Mouse (Mus musculus) heart, embryonic 15.5 days (tissue): ENCODE data around the gene Gm44502. TPM values are rescaled to one million over a fixed set of nuclear protein-coding genes. Genes with fewer than 3 reads are reported as not detected.

Experiments used
- ATAC-seq: fragments of 200-750 bp; cut with Nextera tagmentation; replicated peaks from 2 replicates; pipeline ENCODE4 v1.8.0; 2017; ENCODE audit warnings: low read depth, moderate TSS enrichment; ENCODE audit not compliant: insufficient number of reproducible peaks, insufficient read depth, low FRiP score
- H3K27ac ChIP-seq: fragments of 300-500 bp; sonication (generic); 2 replicates; pipeline ENCODE4 v1.5.1; 2015; ENCODE audit warnings: mild to moderate bottlenecking, inconsistent platforms
- H3K27me3 ChIP-seq: fragments of 300-500 bp; sonication (generic); 2 replicates; pipeline ENCODE4 v1.6.1; 2015; ENCODE audit warnings: inconsistent platforms
- H3K36me3 ChIP-seq: fragments of 300-500 bp; sonication (generic); 2 replicates; pipeline ENCODE4 v1.6.1; 2015; ENCODE audit warnings: mild to moderate bottlenecking, inconsistent platforms
- H3K4me1 ChIP-seq: fragments of 300-500 bp; sonication (generic); replicated peaks from 2 replicates; pipeline ENCODE4 v1.6.1; 2015; ENCODE audit warnings: inconsistent platforms
- H3K4me2 ChIP-seq: fragments of 300-500 bp; sonication (generic); 2 replicates; pipeline ENCODE4 v1.6.1; 2015; ENCODE audit warnings: inconsistent platforms, mild to moderate bottlenecking, moderate library complexity
- H3K4me3 ChIP-seq: fragments of 300-500 bp; sonication (generic); 2 replicates; pipeline ENCODE4 v1.5.1; 2015; ENCODE audit warnings: mild to moderate bottlenecking, inconsistent platforms
- H3K9ac ChIP-seq: fragments of 300-500 bp; sonication (generic); 2 replicates; pipeline ENCODE4 v1.6.1; 2015; ENCODE audit warnings: mild to moderate bottlenecking, inconsistent platforms
- H3K9me3 ChIP-seq: fragments of 300-500 bp; sonication (generic); replicated peaks from 2 replicates; pipeline ENCODE4 v1.6.1; 2016; ENCODE audit warnings: inconsistent platforms
- WGBS: fragments of 180-500 bp; shearing (Covaris S2); methylation state at CpG from one replicate; pipeline ENCODE4 v1.1.7; 2015; ENCODE audit warnings: mixed read lengths; 5-methylcytosine and 5-hydroxymethylcytosine counted together
- polyA plus RNA-seq: library from polyadenylated mRNA; unstranded; fragments of >200 nt; fragmentation: Nextera tagmentation; extraction: Ambion mirVana; gene quantifications from 2 replicates; pipeline ENCODE4 v1.2.1, GENCODE M21; 2015

Gm44502 gene
- polyA plus RNA-seq, 1 experiment from 2014 or later: 0.16 TPM

DNA sequence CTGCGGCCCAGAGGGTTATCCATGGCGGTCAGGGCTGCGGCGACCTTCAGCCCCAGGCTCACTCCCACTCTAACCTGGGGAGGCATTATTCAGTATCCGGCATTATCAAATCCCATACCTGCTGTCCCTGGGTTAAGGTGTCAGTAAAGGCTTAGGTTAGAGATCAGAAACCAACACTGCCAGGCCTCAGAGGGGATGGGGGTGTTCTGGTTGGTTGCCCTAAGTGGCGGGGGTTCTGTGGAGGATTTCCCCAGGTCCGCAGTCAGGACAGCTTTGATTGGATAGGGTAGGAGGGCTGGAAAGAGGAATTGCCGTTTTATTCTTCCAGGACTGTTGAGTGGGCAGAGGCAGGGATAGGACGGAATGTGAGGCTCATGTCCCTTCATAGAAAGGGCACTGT lies 55.2 kb downstream of the Gm44502 start:
- Histone ChIP-seq H3K9ac (peak overlapping the region; percentile 86), H3K4me2 (peak overlapping the region; percentile 95), H3K36me3 (peaks cover 31% of the 10 kb centered on the region), H3K4me1 (peaks cover 38% of the 10 kb centered on the region), H3K27me3 (peaks cover 35% of the 10 kb centered on the region), H3K27ac (peak overlapping the region; percentile 98), H3K4me3 (peak overlapping the region; percentile 92), H3K9me3 (no peaks in the 10 kb centered on the region)
- no peak for ATAC-seq
- WGBS: 49% methylated on average over 9 of the region's 9 CpGs

DNA sequence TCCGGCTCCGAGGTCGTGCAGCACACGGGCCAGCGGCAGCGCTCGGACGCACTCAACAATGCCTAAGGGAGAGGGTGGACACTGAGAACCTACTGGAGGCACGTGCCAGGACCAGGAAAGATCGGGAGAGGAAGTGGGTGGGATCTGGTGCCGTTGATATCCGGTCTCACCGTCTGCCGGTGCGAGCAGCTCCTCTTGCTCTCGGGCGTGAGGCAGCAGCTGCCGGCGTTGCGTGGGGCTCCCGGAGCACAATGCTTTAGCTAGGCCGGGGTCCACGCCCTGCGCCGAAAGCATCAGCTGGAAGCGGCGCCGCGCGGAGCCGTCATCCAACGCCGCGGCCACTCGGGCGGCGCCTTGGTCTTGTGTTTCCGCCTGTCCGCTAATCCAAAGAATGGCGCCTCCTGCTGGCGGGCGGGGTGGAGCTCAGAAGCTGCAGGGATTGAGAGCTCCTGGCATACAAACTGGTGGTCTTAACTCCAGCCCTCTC lies 55.7 kb downstream of the Gm44502 start, which contains the start of gene Sco2:
TSS of gene Sco2 (minus strand) at position 85 of the 487 bp plus-strand sequence.
- ATAC-seq: peak; percentile 79
- H3K4me3 ChIP-seq: peak within 1 kb of the TSS; percentile 92
- 0% methylated on average over 42 of the region's 42 CpGs for WGBS

DNA sequence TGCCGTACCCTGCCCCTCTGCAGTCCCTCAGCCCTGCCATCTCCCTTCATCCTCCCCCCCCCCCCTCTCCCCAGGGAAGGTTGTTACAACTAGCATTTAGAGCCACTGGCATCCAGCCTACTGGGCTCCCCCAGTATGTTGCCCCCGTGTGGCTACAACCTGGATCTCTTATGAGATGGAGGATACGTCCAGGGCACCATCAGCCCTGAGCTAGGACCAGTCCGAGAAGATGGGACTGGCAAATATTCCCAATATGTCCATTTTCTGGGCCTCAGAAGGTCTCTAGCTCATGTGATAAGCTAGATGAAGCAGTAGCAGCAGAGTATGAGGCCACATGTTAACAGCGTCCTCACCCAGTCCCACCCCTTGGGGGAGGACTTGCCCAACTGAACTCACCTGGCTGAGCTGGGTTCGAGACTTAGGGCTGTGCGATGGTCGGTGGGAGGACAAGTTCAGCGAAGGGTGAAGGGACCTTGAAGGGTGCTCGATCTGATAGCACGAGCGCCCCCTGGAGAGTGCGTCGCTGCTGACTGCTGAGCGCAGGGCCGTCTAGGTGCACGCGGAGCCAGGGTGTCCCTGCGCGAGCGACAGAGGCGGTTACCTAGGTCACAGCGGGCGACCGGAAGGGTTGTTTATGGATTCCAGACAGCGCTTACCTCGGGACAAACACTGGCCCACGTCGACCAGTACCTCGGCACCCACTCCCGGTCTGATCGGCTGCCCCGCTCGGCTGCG lies 56.3 kb downstream of the Gm44502 start:
- peak overlapping the region; percentile 86 for H3K9ac ChIP-seq
- peak overlapping the region; percentile 92 for H3K4me3 ChIP-seq
- H3K4me1 ChIP-seq: peaks cover 28% of the 10 kb centered on the region
- peaks cover 24% of the 10 kb centered on the region for H3K27me3 ChIP-seq
- peak overlapping the region; percentile 95 for H3K4me2 ChIP-seq
- peaks cover 43% of the 10 kb centered on the region for H3K36me3 ChIP-seq
- peak overlapping the region; percentile 98 for H3K27ac ChIP-seq
- H3K9me3 ChIP-seq: no peaks in the 10 kb centered on the region
- peak; percentile 85 for ATAC-seq
- 1% methylated on average over 35 of the region's 35 CpGs for WGBS

More for the DNA sequence above, 55.7 kb downstream of the Gm44502 start, which contains the start of gene Sco2:
- H3K36me3 ChIP-seq: peaks cover 37% of the 10 kb centered on the region
- H3K9ac ChIP-seq: peak within 1 kb of the TSS; percentile 86
- no peaks in the 10 kb centered on the region for H3K9me3 ChIP-seq
- H3K4me2 ChIP-seq: peak within 1 kb of the TSS; percentile 95
- H3K27ac ChIP-seq: peak within 1 kb of the TSS; percentile 98
- peaks cover 30% of the 10 kb centered on the region for H3K27me3 ChIP-seq
- H3K4me1 ChIP-seq: peaks cover 34% of the 10 kb centered on the region

DNA sequence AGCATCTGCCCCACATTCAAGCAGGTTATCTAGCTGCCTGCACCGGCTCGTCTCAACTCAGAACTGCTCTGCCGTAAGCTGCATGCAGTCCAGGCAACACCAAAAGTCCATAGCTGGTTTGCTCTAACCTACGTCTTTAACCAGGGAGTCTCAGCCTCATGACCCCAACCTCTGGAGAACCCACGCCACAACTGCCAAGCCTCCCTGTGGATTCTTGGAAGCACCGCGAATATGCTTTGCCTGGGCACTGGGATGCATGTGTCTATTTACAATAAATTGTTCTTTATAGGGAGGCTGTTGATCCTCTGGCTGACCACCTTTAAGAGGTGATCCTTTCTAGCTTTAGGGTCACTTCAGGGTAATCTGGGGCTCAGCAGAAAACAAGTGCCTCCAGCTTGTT lies 57.0 kb downstream of the Gm44502 start:
- peaks cover 23% of the 10 kb centered on the region for H3K4me1 ChIP-seq
- peaks cover 18% of the 10 kb centered on the region for H3K27me3 ChIP-seq
- H3K27ac ChIP-seq: peak overlapping the region; percentile 98; the same call in 1 of the 2 replicates
- no peak for ATAC-seq
- no peaks in the 10 kb centered on the region for H3K9me3 ChIP-seq
- H3K36me3 ChIP-seq: peaks cover 49% of the 10 kb centered on the region
- peak overlapping the region; percentile 95 for H3K4me2 ChIP-seq
- 82% methylated on average over 7 of the region's 7 CpGs for WGBS
- H3K9ac ChIP-seq: 0 out of 2 replicates have a peak overlapping the region, but pooled peaks have one; percentile 86
- H3K4me3 ChIP-seq: peak overlapping the region; percentile 92; the same call in 1 of the 2 replicates

DNA sequence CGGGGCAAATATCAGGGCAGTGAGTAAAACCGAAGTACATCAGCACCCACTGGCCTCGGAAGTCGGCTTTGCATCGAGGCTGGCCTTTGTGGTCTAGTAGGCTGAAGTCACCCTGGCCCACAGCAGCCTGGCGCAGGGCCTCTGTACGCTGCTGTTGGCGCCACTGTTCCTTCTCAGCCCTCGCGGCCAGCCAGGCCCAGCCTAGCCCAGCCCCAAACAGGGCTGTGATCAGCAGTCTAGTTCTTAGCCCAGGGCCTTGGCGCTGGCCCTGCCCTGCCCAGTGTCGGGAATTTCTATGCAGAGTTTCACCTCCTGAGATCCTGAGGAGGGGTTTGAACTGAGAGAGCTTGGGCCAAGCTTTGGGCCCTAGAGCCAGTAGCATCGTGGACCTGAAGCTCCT lies 57.4 kb downstream of the Gm44502 start:
- H3K27me3 ChIP-seq: peaks cover 13% of the 10 kb centered on the region
- no peak for ATAC-seq
- no peak overlapping the region for H3K4me2 ChIP-seq
- 88% methylated on average over 13 of the region's 13 CpGs for WGBS
- H3K4me1 ChIP-seq: peaks cover 18% of the 10 kb centered on the region
- 0 out of 2 replicates have a peak overlapping the region, but pooled peaks have one; percentile 98 for H3K27ac ChIP-seq
- no peaks in the 10 kb centered on the region for H3K9me3 ChIP-seq
- H3K4me3 ChIP-seq: no peak overlapping the region
- peaks cover 54% of the 10 kb centered on the region for H3K36me3 ChIP-seq
- no peak overlapping the region for H3K9ac ChIP-seq

Other genes starting within 250 kb of the Gm44502 start
- gene Plxnb2, start 248.9 kb downstream of the Gm44502 start, polyA plus RNA-seq: 76.5 and 109 TPM in 2 replicates
- gene Dennd6b, start 233.2 kb downstream of the Gm44502 start, polyA plus RNA-seq: 15.3 and 18.2 TPM in 2 replicates
- 18.6 and 22.7 TPM in 2 replicates for gene Ppp6r2, start 218.1 kb downstream of the Gm44502 start, polyA plus RNA-seq
- 27.5 and 45.9 TPM in 2 replicates for gene Sbf1, start 114.4 kb downstream of the Gm44502 start, polyA plus RNA-seq
- 0.19 and 0.60 TPM in 2 replicates for gene Adm2, start 107.0 kb downstream of the Gm44502 start, polyA plus RNA-seq
- 0.28 TPM in 1 of 2 replicates, not detected in the other for gene Miox, start 95.3 kb downstream of the Gm44502 start, polyA plus RNA-seq
- gene Lmf2, start 74.0 kb downstream of the Gm44502 start, polyA plus RNA-seq: 43.0 and 57.7 TPM in 2 replicates
- gene Ncaph2, start 74.0 kb downstream of the Gm44502 start, polyA plus RNA-seq: 85.3 and 96.9 TPM in 2 replicates
- 7.0 and 8.2 TPM in 2 replicates for gene Sco2, start 55.9 kb downstream of the Gm44502 start, polyA plus RNA-seq
- gene Tymp, start 52.7 kb downstream of the Gm44502 start, polyA plus RNA-seq: 1.2 and 1.3 TPM in 2 replicates
- 0.96 and 1.1 TPM in 2 replicates for gene Odf3b, start 50.4 kb downstream of the Gm44502 start, polyA plus RNA-seq
- not detected in 2 replicates for gene Klhdc7b, start 44.8 kb downstream of the Gm44502 start, polyA plus RNA-seq
- not detected in 2 replicates for gene Syce3, start 19.2 kb downstream of the Gm44502 start, polyA plus RNA-seq
- gene Cpt1b, start 3.8 kb downstream of the Gm44502 start, polyA plus RNA-seq: 169 and 195 TPM in 2 replicates
- 3.3 and 3.9 TPM in 2 replicates for gene C730034F03Rik, start 107 bp downstream of the Gm44502 start, polyA plus RNA-seq
- 72.7 and 73.8 TPM in 2 replicates for gene Chkb, start 212 bp upstream of the Gm44502 start, polyA plus RNA-seq
- 0.16 and 1.3 TPM in 2 replicates for gene Mapk8ip2, start 24.2 kb upstream of the Gm44502 start, polyA plus RNA-seq
- 16.3 and 19.9 TPM in 2 replicates for gene Arsa, start 47.7 kb upstream of the Gm44502 start, polyA plus RNA-seq
- gene Shank3, start 69.9 kb upstream of the Gm44502 start, polyA plus RNA-seq: 1.4 and 2.1 TPM in 2 replicates
- gene Acr, start 138.6 kb upstream of the Gm44502 start, polyA plus RNA-seq: 0.08 and 0.22 TPM in 2 replicates
- 18.1 and 22.3 TPM in 2 replicates for gene Rabl2, start 162.2 kb upstream of the Gm44502 start, polyA plus RNA-seq